Mouse (Mus musculus): Measurements from ENCODE around the gene Rd3.

Rd3 gene

GRCm38 (mm10) chr1:191964773-191965481 lies 12.2 kb upstream of the Rd3 start:
- peak; percentile 77 for DNase-seq

GRCm38 (mm10) chr1:191969939-191970338 lies 7.2 kb upstream of the Rd3 start:
- DNase-seq = no peak

- no peak for DNase-seq
Observed at GRCm38 (mm10) chr1:191974509-191975405, 2.4 kb upstream of the Rd3 start.

GRCm38 (mm10) chr1:191981426-191982102 lies 4.4 kb downstream of the Rd3 start:
- no peak for DNase-seq

GRCm38 (mm10) chr1:191986674-191987480 lies 9.7 kb downstream of the Rd3 start:
- no peak for DNase-seq

GRCm38 (mm10) chr1:191987481-191987769 lies 10.3 kb downstream of the Rd3 start:
- DNase-seq = no peak

- no peak for DNase-seq
Observed at GRCm38 (mm10) chr1:191988646-191989045, 11.5 kb downstream of the Rd3 start.

GRCm38 (mm10) chr1:191989060-191989459 lies 11.9 kb downstream of the Rd3 start:
- no peak for DNase-seq

GRCm38 (mm10) chr1:191989994-191990393 lies 12.8 kb downstream of the Rd3 start:
- peak; percentile 98 for DNase-seq

GRCm38 (mm10) chr1:191992040-191992780 lies 15.0 kb downstream of the Rd3 start:
- DNase-seq = no peak

GRCm38 (mm10) chr1:191994476-191994875 lies 17.3 kb downstream of the Rd3 start:
- no peak for DNase-seq

- peak; percentile 83 for DNase-seq
Observed at GRCm38 (mm10) chr1:191995488-191995887, 18.3 kb downstream of the Rd3 start.

GRCm38 (mm10) chr1:191995916-191996315 lies 18.7 kb downstream of the Rd3 start:
- DNase-seq = no peak

GRCm38 (mm10) chr1:191996621-191997185 lies 19.5 kb downstream of the Rd3 start:
- DNase-seq = no peak

GRCm38 (mm10) chr1:191999022-191999421 lies 21.9 kb downstream of the Rd3 start:
- no peak for DNase-seq
